Mouse (Mus musculus): ENCODE data around the gene Zbtb11.

DNA sequence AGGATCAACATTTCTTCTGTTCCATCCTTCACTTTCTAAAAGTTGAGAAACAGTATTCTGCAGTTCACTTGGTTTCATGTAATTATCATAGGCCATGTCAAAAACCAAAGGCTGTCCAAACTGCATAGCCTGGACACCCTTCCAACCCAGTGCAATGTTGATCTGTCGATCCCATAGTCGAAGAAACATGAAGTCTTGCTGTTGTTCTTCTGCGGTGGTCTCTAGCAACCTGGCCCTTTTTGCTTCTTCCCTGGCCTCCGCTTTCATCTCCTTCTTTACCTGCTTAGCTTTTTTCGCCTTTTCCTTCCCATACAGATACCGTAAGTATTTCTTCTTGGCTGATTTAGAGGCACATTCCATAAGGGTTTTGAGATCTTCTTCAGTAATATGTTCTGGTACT, 60.9 kb downstream of the Zbtb11 start:
- TF ChIP-seq CTCF (IDR thresholded peaks at IDR 0.05; ENCODE audit: insufficient read depth, low read depth, low read length) (no peak), POLR2A (IDR thresholded peaks at IDR 0.05; ENCODE audit: insufficient read depth, low read depth, low read length) (no peak)

All from olfactory bulb, adult 2 months (tissue).